Mouse (Mus musculus) left cerebral cortex, adult 11 months (tissue): ENCODE measurements around the gene Btbd1.

Experiments
- DNase-seq: peaks from one replicate; pipeline ENCODE4 v3.0.0; 2022; ENCODE audit warnings: low spot score

Gene Btbd1

DNA sequence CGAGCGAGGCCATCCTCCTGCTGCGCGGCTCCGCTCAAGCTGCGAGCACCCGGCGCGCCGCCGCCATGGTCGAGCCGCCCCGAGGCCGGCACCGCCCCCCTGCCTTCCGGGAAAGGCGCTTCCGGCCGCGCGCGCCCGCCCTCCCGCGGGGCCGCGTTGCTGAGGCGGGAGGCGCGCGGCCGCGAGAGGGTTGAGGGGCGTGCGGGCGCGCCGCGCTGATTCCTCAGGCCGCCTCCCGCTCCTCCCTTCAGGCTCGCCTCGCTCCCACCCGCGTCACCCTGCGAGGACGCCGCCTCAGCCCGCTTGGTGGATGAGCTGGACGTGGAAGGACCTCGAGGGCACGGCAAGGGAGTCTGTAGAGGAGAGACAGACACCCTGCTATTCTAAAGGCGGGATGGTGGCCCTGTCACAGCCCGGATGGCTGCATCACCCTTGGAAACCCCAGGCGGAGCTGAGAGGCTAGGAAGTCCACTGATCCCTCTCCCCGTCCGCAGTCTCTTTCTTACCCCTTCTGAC lies at the start of gene Btbd1:
Btbd1 (minus strand) TSS at position 53 of the 516 bp plus-strand sequence.
- DNase-seq: peak; percentile 70

DNA sequence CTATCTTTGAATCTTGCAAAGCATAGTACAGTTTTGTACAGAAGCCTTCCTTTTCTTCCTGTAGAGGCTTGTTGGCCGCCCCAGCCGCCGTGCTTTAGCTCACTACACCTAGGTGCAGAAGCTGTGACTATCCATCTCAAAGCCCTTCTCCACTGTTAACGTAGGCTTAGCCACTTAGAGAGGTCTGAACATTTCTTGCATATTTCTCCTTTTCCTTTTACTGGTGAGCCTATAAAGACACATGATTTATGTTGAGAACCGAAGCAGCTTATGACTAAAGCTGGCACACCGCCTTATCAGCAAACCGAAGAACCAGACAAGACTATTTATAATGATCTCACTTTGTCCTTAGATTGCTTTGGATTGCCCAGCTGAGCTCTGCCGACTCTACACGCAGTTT lies 46.1 kb upstream of the Btbd1 start:
- no peak for DNase-seq

DNA sequence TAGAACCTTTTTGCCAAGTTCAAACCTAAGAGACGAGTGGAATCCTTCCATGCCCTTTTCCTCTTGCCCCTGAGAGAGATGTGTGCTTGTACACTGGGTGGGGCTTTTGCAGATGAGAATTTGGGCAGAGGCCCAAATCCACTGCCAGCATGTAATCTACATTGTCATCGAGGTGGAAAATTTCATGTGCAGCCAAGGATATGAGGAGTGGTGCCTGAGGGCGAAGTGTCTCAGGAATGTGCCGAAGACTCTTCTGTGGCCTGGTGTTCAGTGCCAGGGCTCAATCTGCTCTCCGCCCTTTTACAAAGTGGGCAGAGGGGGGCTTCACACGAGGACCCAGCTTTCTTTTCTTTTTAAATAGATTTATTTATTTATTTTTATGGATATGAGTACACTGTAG lies 45.4 kb upstream of the Btbd1 start:
- DNase-seq: no peak

DNA sequence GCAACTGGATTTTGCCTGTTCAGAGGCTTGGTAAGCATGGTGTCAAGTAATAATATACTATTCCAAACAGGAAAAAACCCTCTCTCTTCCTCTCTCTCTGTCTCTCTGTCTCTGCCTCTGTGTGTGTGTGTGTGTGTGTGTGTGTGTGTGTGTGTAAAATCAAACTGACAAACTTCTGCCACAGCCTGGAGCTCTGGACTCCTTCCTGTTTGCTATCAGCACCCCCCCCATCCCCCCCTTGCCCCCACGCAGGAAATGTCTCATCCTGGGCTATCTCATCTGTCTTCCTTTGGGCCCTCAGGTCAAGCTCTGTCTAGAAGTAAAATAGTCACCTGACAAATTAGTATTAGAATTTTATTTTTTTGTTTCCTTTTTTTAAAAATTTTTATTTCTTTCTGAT lies 44.6 kb upstream of the Btbd1 start:
- no peak for DNase-seq

DNA sequence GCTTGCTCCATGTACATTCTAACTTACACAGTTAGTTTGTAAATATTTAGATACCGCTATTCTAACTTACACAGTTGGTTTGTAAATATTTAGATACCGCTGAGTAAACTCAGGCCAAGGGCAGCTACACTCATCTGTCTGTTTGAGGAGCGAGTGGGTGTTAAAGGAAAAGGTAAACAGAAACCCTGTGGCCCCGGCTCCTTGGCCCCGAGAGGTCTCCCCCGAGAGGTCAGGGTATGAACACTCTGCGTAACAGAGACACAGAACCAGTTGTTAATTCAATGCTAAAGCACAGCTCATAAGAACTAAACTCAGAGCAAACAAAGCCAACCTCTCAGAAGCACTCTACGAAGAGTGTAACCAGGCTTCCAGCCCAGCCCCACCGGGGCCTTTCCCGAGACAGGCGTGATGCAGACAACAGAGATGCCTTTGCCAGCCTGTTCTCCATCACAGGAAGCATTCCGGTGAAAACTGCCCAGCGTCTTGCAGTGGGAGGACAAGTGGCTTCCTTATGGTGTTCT lies 43.3 kb upstream of the Btbd1 start:
- no peak for DNase-seq

DNA sequence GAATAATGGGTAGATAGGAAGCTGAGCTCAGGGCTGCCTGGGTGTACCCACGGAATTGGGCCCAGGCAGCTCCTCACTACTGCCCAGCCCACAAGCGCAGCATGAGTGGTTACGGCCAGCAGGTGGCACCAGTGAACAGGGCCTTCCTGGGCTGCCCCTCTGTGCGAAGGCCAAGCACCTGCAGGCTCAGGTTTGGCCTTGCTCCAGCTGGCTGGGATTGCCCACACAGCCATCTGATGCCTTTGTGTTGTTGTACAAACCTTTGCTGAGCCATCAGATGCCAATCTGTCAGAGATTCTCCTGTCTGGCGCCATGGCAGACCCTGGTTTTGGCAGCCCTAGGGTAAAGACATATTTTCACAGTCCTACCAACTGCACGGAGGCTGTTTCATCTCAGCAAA lies 38.9 kb upstream of the Btbd1 start:
- no peak for DNase-seq

DNA sequence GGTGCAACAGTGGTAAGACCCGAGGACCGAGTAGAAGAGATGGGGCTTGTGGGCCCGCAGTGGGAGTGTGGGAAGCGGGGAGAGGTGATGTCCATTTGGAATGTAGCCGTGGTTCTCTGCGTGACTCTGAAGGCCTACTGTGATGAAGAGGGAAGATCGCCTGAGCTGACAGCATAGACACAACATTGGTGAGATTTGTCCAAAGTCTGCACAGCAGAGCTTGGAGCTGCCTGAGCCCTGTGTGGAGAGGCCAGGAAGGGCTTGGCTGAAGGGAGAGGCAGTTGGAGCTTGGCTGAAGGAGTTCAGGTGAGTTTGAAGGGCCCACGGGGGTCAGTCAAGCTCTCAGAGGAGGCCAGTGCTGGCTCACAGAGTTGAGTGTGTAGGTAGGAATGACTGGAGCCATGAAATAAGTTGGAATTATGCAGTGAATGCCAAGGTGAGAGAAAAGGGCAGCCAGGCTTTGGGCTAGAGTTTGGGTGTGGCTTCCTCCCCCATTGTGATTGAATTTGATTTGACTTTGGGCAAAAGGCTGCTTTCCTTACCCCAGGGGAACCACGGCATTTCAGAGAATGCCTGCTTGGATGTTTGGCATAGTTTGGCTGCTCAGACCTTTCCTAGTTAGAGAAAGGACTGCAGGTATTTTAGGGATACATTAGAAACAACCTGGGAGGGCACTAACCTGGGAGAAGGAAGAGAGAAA lies 38.1 kb upstream of the Btbd1 start:
- no peak for DNase-seq

DNA sequence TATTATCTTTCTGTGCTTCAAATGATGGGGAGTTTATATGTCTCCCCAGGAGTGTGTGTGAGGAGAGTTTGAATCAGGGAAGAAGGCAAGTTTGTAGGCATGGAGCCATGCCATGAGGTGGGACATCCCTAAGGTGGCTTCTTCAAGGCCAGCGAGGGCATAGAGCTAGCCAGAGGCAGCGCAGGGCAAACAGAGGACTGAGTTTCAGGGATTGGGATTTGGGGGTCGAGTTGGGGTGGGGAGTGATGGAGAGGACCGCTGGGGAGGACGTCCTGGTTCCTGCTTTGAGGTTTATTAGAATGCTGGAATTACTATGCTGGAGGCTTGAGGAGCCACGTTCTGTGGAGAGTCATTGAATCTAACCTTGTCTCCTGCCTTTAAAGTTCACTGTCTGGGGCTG lies 36.7 kb upstream of the Btbd1 start:
- no peak for DNase-seq

DNA sequence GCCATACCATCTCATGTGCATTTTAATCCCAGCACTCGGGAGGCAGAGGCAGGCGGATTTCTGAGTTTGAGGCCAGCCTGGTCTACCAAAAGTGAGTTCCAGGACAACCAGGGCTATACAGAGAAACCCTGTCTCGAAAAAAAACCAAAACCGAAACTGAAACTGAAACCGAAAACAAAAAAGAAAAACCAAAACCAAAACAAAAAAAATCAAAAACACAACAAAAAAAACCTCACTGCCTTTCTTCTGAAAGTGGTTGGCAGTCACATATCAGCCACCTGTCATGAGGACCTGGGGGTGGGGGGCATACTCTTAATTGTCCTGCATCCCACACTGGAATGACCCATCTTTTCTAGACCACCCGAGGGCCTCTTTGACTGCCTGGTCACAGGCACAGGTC lies 35.3 kb upstream of the Btbd1 start:
- DNase-seq: no peak

DNA sequence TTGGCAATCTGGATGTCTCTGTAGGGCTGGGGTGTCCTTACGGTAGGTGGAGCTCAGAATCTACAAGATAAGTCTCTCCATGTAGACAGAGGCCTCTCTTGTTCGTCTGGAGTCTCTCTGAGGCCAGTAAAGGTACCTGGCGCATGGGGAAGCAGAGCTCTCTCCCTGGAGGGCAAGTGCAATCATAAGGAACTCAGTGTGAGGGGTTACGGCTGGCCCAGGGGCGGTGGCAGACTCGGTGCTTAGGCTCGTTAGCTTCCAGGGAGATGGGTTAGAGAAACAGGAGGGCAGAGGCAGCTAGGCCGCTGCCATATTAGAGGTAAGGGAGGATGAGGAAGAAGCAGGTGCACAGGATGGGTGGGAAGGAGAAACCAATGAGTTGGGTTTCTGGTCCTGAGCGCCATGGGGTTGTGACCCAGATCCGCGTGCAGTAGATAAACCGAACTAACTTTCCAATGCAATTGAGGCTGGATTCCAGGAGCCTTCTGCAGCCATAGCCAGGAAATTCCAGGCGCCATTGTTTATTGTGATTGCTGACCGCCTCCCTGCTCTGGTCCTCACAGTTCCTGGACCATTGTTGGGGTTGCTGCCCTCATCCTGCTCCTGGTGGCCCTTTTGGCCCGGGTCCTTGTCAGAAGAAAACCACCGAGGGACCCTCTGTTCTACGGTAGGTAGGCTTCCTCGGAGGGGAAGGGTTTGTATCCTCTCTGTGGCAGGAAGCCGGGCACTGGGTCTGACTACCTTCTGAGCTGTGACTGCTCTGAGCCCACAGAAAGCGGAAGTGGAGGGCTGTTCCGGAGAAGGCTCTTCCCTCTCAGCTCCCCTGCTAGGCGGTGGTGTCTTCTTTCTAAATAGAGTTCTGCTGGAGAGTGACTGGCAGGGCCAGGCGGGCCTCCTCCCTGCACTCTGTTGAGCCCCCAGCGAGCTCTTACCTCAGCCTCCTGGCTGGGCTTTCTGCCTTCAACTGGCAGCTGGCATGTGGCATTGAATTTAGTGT lies 33.7 kb upstream of the Btbd1 start:
- DNase-seq: no peak

DNA sequence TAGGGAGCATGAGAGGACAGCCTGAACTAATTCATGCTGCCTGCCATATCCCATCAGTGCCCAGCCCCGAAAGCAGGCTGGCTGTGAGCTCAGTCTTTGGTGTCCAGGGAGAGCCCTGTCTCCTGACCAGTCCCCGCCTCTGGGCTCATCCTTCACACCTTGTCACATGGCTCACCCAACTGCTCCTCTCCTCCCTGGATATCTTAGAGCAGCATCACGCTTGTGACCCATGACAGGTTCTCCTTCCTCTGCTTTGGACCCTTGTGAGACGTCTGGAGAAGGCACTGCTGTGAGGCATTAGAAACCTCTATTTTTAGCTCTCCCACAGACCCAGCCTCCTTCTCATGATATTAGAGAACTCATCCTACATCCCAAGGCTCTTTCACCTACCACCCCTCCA lies 32.7 kb upstream of the Btbd1 start:
- DNase-seq: no peak

DNA sequence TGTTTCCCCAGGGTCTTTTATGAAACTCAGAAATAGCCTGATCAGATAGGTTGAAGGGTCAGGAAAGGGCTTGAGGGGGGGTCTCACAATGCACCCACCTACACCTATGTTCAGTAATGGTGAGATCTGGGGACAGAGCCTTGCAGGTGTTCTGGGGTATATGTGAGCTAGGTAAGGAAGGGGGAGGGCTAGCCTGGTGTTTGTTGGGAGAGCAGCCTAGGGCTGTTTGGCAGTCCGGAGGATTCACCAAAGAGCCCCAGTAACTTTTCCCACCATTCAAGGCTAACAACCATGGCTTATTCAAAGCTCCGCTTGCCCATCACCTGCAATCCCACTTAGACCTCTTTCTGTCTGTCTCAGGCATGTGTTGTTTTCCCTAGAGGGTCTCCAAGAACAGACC lies 32.2 kb upstream of the Btbd1 start:
- no peak for DNase-seq

DNA sequence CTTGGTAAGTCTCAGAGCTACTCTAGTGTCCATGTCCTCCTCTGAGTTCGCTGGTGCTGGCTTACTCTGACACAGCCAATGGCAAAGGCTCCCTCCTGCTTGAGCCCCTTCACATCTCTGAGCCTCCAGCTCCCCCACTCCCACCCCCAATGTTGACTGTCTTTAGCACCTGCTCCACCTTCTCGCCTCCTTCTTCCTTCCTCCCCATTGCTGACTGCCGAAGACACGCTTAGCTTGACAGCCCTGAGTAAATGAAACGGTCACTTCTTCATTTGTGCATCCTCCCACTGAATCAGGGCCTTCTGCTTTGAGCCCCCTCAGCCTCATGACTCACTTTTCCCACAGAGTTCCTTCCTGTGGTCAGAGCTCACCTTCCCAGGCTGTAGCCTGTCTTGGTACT lies 31.8 kb upstream of the Btbd1 start:
- DNase-seq: no peak

DNA sequence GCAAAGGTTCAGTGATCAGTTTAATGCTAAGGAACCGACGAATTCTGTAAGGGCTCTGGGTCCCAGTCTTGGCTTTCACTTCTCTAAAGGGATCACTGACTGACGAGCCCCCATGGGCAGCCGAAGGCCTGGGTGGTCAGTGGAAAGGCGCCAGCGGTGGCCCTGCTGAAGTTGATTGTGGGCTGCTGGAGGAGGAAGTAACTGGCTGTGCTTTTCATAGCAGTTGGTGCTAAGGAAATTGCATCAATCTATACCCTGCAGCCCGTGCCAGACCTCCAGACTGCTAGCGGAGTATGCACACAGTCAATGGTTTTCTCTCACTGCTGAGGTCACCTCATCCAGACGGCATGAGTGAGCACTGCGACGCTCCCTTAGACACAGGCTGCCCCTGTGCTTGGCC lies 30.8 kb upstream of the Btbd1 start:
- no peak for DNase-seq

DNA sequence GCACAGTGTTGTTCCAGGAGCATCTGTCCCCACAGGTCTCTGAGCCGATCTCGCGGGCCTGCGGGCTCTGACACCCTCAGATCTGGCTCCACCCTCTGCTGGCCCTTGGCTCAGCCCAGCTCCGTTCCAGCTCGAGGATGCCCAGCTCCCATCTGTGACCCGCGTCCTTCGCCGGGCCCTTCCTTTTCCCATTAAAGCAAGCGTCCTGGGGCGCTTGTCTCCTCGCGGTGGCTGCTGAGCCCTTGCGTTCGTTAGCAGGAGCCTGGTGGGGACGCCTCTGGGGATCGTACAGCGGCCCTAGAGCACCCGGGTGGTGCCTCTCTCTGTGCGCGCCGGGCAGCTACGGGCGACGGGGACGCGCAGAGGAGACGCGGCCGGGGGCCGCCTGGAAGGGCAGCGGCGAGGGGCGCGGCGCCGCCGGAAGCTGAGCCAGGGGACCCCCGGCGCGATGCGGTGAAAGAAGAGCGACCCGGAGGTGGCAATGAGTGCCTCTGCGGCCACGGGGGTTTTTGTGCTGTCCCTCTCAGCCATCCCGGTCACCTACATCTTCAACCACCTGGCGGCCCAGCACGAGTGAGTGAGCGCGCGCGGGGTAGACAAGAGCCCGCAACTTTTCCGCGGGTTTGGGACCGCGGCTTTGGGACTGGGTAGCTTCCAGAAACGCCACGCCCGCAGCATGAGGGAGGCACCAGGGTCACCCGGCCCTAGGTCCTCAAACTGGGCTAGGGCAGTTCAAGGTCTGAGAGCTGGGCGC lies 29.9 kb upstream of the Btbd1 start, which contains the start of gene Tm6sf1:
Tm6sf1 (plus strand) TSS at position 34 of the 754 bp plus-strand sequence.
- no peak for DNase-seq

DNA sequence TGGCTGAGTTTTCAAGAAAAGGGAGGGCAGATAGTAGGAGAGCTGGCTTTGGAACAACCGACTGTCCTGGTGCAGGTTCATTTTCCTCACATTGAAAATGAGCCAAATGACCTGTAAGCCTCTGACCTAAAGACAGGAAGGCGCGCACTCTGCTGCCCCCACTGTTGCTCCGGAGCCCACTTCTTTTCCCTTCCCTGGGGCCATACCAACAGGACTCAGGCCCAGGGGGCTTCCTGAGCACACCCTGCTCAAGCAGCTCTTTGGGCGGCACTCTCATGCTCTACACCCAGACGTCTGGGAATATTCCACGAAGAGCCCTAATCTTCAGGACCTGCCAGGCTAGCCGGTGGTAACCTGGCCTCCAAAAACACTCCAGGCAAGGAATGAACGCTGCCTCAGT lies 29.0 kb upstream of the Btbd1 start:
- DNase-seq: no peak

DNA sequence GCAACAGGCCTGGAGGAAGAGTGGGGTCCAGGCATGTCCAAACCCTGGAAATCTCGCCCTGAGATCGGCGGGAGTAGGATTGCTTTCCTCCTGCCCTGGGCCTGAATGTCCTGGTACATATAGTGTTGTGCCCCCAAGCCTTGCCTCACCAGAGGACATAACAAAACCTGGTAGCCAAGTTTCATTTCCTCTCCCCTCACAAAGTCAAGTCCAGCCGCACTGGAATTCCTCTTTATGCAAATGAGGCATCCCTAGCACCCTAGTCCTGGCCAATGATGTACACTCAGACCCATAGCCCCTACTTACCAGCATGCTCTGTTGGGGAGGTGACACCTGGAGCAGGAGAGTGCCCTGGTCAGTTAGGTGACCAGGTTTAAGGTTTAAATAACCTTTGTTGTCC lies 27.0 kb upstream of the Btbd1 start:
- no peak for DNase-seq

DNA sequence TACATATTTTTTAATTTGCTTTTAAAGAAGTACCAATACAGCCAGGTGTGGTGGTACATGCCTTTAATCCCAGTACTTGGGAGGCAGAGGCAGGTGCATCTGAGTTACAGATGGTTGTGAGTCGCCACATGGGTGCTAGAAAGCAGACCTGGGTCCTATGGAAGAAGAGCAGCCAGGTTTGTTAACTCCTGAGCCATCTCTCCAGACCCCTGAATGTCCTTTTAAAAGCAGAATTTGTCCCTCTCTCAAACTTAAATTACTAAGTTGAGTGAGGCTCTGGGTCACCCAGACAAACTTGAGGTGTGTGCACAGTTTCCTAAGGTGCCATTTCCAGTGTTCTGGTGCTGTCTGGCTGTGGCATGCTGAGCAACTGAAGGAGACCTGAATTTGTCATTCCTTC lies 26.5 kb upstream of the Btbd1 start, which contains the start of gene Gm10160:
Gm10160 (minus strand) TSS at position 101 of the 400 bp plus-strand sequence.
- DNase-seq: no peak

DNA sequence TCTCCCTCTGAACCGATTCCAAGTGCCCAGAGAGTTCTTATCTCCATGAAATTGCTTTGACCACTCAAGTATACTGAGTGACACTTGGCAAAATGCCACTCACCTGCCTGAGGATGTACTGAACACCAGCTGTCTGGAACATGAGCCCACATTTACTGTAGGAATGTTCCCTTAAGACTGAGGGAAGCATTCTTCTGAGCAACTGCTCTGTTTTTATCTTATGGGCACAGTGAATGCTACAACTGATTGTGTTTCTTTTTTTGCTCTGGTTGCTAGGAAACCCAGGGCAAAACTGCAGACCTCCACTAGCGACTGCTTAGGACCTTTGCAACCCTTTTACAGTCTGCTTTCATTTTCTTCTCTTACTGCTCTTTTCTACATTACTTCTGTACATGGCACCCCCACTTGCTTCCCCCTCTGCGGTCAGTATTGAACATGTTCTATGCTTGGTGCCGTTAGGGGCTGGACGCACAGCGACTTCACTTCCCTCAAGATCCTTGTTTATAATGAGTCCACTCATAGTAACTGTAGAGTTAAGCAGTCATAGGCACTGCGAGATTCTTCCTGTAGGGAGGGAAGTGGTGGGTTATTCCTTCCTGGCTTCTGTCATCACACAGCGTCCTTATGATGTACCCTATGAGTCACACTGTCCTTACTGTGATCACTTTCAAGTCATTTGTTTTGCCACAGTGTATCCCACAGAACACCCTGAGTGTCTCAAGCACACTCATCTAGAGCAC lies 25.5 kb upstream of the Btbd1 start:
- no peak for DNase-seq

DNA sequence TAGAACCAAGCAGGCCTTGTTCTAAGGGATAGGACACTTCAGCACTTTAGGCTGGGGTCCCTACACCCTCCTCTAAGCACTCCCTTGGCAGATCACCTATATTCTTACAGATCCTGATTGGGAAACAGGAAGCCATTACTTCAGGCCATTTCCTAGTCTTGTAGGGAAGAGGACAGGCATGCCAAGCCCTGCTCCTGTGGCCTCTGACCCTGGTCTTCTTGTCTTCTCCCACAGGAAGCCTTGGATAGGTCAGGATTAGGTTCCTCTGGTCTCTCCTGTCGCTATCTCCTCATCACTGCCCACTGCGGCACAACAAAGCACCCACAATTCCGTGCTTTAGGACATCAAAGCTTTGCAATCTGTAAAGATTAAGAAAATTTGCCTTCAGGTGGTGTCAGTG lies 22.5 kb upstream of the Btbd1 start:
- DNase-seq: no peak

DNA sequence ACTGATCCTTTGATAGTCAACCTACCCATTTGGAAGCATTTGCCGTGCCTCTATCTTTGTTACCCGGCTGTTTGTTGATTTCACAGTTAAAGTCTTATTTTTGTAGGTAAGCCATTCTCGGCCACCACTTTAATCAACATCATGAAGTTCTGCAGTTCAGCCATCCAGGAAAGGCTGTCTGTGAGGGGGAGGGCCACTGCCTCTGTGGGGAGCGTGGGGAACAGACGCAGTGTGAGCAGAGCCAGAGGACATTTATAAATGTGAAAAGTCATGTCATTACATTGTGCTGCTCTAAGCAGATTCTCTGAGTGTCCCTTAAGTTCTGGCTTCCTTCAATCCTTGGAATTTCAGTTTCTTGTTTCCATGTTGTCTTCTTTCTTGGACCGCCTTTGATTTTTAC lies 20.9 kb upstream of the Btbd1 start:
- DNase-seq: no peak
